Mouse (Mus musculus) lung, embryonic 14.5 days (tissue): Measurements from ENCODE around the gene Cpb2. TPM values are rescaled to one million over a fixed set of nuclear protein-coding genes. Genes with fewer than 3 reads are reported as not detected.
A peak's percentile ranks its signal among the peaks of the same experiment; 100 is the strongest.

Experiments
- ATAC-seq: fragments of 200-750 bp; cut with Nextera tagmentation; 2 replicates; pipeline ENCODE4 v1.8.0; 2017; ENCODE audit warnings: mild to moderate bottlenecking, moderate TSS enrichment, moderate library complexity; ENCODE audit not compliant: insufficient read depth
- DNase-seq: peaks from one replicate; pipeline ENCODE4 v3.0.0-alpha.2; 2015
- H3K27ac ChIP-seq: fragments of 300-500 bp; sonication (generic); 2 replicates; pipeline ENCODE4 v1.5.1; 2014; ENCODE audit warnings: low read depth, mild to moderate bottlenecking, moderate library complexity
- H3K27me3 ChIP-seq: fragments of 300-500 bp; sonication (generic); 2 replicates; pipeline ENCODE4 v1.6.1; 2014; ENCODE audit warnings: low read length, control low read depth; ENCODE audit not compliant: insufficient read depth
- H3K36me3 ChIP-seq: fragments of 300-500 bp; sonication (generic); 2 replicates; pipeline ENCODE4 v1.6.1; 2014; ENCODE audit warnings: control low read depth; ENCODE audit not compliant: insufficient read depth
- H3K4me1 ChIP-seq: fragments of 300-500 bp; sonication (generic); 2 replicates; pipeline ENCODE4 v1.6.1; 2014; ENCODE audit warnings: antibody characterized with exemption, control low read depth; ENCODE audit not compliant: insufficient read depth
- H3K4me2 ChIP-seq: fragments of 300-500 bp; sonication (generic); 2 replicates; pipeline ENCODE4 v1.6.1; 2014; ENCODE audit warnings: mild to moderate bottlenecking
- H3K4me3 ChIP-seq: fragments of 300-500 bp; sonication (generic); 2 replicates; pipeline ENCODE4 v1.5.1; 2014; ENCODE audit warnings: low read depth, low read length
- H3K9ac ChIP-seq: fragments of 300-500 bp; sonication (generic); 2 replicates; pipeline ENCODE4 v1.6.1; 2014
- H3K9me3 ChIP-seq: fragments of 300-500 bp; sonication (generic); 2 replicates; pipeline ENCODE4 v1.6.1; 2016; ENCODE audit warnings: low read depth, low read length, control low read depth
- CTCF ChIP-seq: IDR thresholded peaks from 2 replicates; pipeline ENCODE4 v1.5.1; 2016; ENCODE audit warnings: antibody characterized with exemption, low read depth
- WGBS: fragments of 180-500 bp; shearing (Covaris S2); extraction: QIAGEN DNeasy Blood & Tissue Kit; methylation state at CpG from one replicate; pipeline ENCODE4 v1.1.7; 2014; 5-methylcytosine and 5-hydroxymethylcytosine counted together
- microRNA-seq: library from miRNA; unstranded; fragments of <30 nt; microRNA quantifications from one replicate; pipeline ENCODE4, GENCODE M21; 2016; ENCODE audit warnings: borderline number of aligned reads
- polyA plus RNA-seq: library from polyadenylated mRNA; unstranded; fragments of >200 nt; fragmentation: Nextera tagmentation; extraction: Ambion mirVana; gene quantifications from 2 replicates; pipeline ENCODE4 v1.2.1, GENCODE M21; 2014

The Cpb2 gene
- polyA plus RNA-seq, 1 experiment from 2014 or later, result not detected

- Histone ChIP-seq H3K27ac (no peak overlapping the region), H3K36me3 (peaks cover 27% of the 10 kb centered on the region; the same call in 1 of the 2 replicates), H3K9me3 (no peaks in the 10 kb centered on the region), H3K9ac (no peak overlapping the region), H3K4me1 (no peaks in the 10 kb centered on the region), H3K4me2 (no peak overlapping the region), H3K4me3 (no peak overlapping the region), H3K27me3 (no peaks in the 10 kb centered on the region)
- WGBS, result 89% methylated on average over 5 of the region's 5 CpGs
- ATAC-seq, result no peak
- no peak for TF ChIP-seq CTCF
- DNase-seq, result no peak
Measured at GRCm38 (mm10) chr14:75320269-75320668, 78.2 kb downstream of the Cpb2 start.

DNA sequence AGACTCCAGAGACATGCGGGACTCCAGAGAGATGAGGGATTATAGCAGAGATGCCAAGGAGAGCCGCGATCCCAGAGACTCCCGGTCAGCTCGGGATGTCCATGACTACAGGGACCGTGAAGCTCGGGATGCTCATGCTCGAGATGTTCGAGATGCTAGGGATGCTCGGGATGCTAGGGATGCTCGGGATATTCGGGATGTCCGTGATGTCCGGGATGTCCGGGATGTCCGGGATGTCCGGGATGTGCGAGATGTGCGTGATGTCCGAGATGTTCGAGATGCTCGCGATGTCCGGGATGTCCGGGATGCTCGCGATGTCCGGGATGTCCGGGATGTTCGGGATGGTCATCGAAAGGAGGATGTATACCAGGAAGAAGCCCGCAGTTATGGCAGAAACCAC lies 81.3 kb downstream of the Cpb2 start:
- Histone ChIP-seq H3K36me3 (peaks cover 36% of the 10 kb centered on the region; the same call in 1 of the 2 replicates), H3K9ac (no peak overlapping the region), H3K4me1 (no peaks in the 10 kb centered on the region), H3K4me3 (no peak overlapping the region), H3K27ac (no peak overlapping the region), H3K9me3 (no peaks in the 10 kb centered on the region), H3K27me3 (no peaks in the 10 kb centered on the region), H3K4me2 (no peak overlapping the region)
- DNase-seq, result no peak
- no peak for TF ChIP-seq CTCF
- 95% methylated on average over 32 of the region's 32 CpGs for WGBS
- no peak for ATAC-seq

DNA sequence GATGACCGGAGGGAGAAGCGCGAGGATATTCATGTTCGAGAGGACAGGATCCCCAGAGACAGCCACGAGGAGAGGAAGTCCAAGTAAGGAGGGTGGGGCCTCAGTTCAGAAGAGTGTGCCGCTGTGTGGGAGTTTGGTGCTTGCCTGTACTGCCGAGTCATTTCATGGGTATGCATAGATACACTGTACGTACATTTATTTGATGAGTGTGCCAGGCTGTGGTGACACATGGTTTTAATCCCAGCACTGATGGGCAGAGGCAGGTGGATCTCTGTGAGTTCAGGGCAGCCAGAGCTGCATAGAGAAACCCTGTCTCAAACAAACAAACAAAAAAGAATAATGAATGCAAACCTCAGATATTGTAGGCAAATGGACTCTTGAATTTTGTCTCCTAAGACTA lies 86.0 kb downstream of the Cpb2 start:
- no peak overlapping the region for H3K4me3 ChIP-seq
- WGBS, result 76% methylated on average over 8 of the region's 8 CpGs
- no peaks in the 10 kb centered on the region for H3K9me3 ChIP-seq
- peaks cover 58% of the 10 kb centered on the region for H3K36me3 ChIP-seq
- no peak for TF ChIP-seq CTCF
- H3K4me2 ChIP-seq, result no peak overlapping the region
- H3K27me3 ChIP-seq, result no peaks in the 10 kb centered on the region
- DNase-seq (no peak), ATAC-seq (no peak)
- no peaks in the 10 kb centered on the region for H3K4me1 ChIP-seq
- no peak overlapping the region for H3K27ac ChIP-seq
- no peak overlapping the region for H3K9ac ChIP-seq

DNA sequence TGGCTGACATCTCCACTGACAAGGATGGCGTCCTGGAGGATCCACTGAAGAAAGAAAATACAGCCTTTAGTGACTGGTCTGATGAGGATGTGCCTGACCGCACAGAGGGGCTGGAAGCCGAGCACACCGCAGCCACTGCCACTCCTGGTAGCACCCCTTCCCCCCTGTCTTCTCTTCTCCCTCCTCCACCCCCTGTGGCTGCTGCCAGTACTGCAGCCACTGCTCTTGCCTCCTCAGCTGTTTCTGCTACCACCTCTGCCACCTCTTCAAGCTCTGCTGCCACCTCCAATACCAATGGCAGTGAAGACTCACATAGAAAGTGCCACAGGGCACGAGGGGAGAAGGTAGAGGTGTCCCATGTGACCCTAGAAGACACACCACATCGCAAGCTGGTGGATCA lies 88.5 kb downstream of the Cpb2 start:
- Histone ChIP-seq H3K27me3 (no peaks in the 10 kb centered on the region), H3K4me1 (no peaks in the 10 kb centered on the region), H3K27ac (no peak overlapping the region), H3K9me3 (no peaks in the 10 kb centered on the region), H3K9ac (no peak overlapping the region), H3K4me2 (no peak overlapping the region), H3K4me3 (no peak overlapping the region), H3K36me3 (peaks cover 48% of the 10 kb centered on the region)
- 90% methylated on average over 6 of the region's 6 CpGs for WGBS
- DNase-seq (peak; percentile 22), ATAC-seq (no peak)
- TF ChIP-seq CTCF, result peak; percentile 68

Small RNA genes lying within 50 kb of the gene (microRNA-seq; reads per million reads assigned to microRNA genes)
- not detected for gene Gm44482

Other genes starting within 250 kb of the Cpb2 start
- 0.35 and 0.89 TPM in 2 replicates for gene Rubcnl, start 226.3 kb upstream of the Cpb2 start, polyA plus RNA-seq
- 0.07 and 0.09 TPM in 2 replicates for gene Lrrc63, start 111.4 kb upstream of the Cpb2 start, polyA plus RNA-seq
- gene Lcp1, start 111.2 kb upstream of the Cpb2 start, polyA plus RNA-seq, result 49.7 and 55.6 TPM in 2 replicates
- gene Zc3h13, start 42.1 kb downstream of the Cpb2 start, polyA plus RNA-seq, result 30.2 and 31.6 TPM in 2 replicates
- 0.07 TPM in 1 of 2 replicates, not detected in the other for gene Siah3, start 213.7 kb downstream of the Cpb2 start, polyA plus RNA-seq